Mouse (Mus musculus) forebrain, embryonic 16.5 days (tissue): ENCODE results near the gene Zfp595. TPM values are rescaled to one million over a fixed set of nuclear protein-coding genes. Genes with fewer than 3 reads are reported as not detected.
"Not testable (repeated sequence)": the region's sequence is repeated elsewhere in the genome, so short reads cannot be mapped to it uniquely, and the experiment has no call there.

Source experiments
- ATAC-seq: fragments of 200-750 bp; cut with Nextera tagmentation; 2 replicates; pipeline ENCODE4 v1.8.0; 2017; ENCODE audit warnings: mild to moderate bottlenecking, moderate library complexity
- H3K27ac ChIP-seq: fragments of 300-500 bp; sonication (generic); 2 replicates; pipeline ENCODE4 v1.5.1; 2014; ENCODE audit warnings: low read length, control low read depth
- H3K27me3 ChIP-seq: fragments of 300-500 bp; sonication (generic); replicated peaks from 2 replicates; pipeline ENCODE4 v1.6.1; 2014; ENCODE audit warnings: low read length; ENCODE audit not compliant: control insufficient read depth, insufficient read depth
- H3K36me3 ChIP-seq: fragments of 300-500 bp; sonication (generic); 2 replicates; pipeline ENCODE4 v1.6.1; 2014; ENCODE audit not compliant: control insufficient read depth, insufficient read depth
- H3K4me1 ChIP-seq: fragments of 300-500 bp; sonication (generic); replicated peaks from 2 replicates; pipeline ENCODE4 v1.6.1; 2014; ENCODE audit warnings: low read length; ENCODE audit not compliant: control insufficient read depth, insufficient read depth
- H3K4me2 ChIP-seq: fragments of 300-500 bp; sonication (generic); 2 replicates; pipeline ENCODE4 v1.6.1; 2014; ENCODE audit warnings: mild to moderate bottlenecking, low read length, control low read depth
- H3K4me3 ChIP-seq: fragments of 300-500 bp; sonication (generic); replicated peaks from 2 replicates; pipeline ENCODE4 v1.5.1; 2014; ENCODE audit warnings: mild to moderate bottlenecking, low read length, control low read depth
- H3K9ac ChIP-seq: fragments of 300-500 bp; sonication (generic); replicated peaks from 2 replicates; pipeline ENCODE4 v1.6.1; 2014; ENCODE audit warnings: low read depth, low read length, control low read depth
- H3K9me3 ChIP-seq: fragments of 300-500 bp; sonication (generic); 2 replicates; pipeline ENCODE4 v1.6.1; 2016; ENCODE audit warnings: low read length; ENCODE audit not compliant: control insufficient read depth
- WGBS: fragments of 180-500 bp; shearing (Covaris S2); extraction: QIAGEN DNeasy Blood & Tissue Kit; methylation state at CpG from one replicate; pipeline ENCODE4 v1.1.7; 2014; 5-methylcytosine and 5-hydroxymethylcytosine counted together
- polyA plus RNA-seq: library from polyadenylated mRNA; unstranded; fragments of >200 nt; fragmentation: Nextera tagmentation; extraction: Ambion mirVana; gene quantifications from 2 replicates; pipeline ENCODE4 v1.2.1, GENCODE M21; 2015

Gene Zfp595
- 1.7 and 2.1 TPM in 2 replicates for polyA plus RNA-seq

DNA sequence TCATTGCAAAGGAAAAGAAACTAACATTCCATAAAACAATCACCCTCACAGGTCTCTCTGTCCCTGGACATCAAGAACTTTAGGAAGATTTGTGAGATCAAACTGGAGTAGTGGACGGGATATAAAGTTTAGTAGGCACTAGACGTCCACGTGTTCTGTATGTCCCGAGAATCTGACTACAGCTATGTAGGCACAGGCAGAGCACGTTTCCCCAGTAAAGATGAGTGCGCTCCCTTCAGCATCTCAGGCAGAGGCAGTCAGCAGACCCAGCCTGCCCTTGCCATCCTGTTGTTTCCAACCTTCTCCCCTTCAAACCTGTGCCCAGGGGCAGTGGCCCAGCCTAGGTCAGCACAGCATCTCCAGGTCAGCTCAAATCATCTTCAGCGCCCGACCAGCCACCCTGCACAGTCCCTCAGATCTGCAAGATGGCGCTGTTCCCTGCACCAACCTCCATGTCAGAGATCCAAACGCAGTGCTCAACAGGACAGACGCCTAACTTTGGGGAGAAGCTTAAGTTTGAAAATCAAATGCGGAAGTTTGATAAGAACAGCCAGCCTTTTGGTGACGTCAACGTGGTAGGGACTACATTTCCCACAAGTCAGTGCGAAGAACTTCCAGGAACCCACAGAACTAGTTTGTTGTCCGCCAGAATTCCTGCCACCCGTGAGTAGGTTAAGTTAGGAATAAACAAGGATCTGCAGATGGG, at the start of gene Zfp595:
Zfp595 (minus strand) TSS at position 552 of the 706 bp plus-strand sequence.
- peak within 1 kb of the TSS; percentile 54 for H3K4me3 ChIP-seq
- peaks cover 3% of the 10 kb centered on the region; the same call in 1 of the 2 replicates for H3K9me3 ChIP-seq
- H3K36me3 ChIP-seq, result no peaks in the 10 kb centered on the region
- no peak within 1 kb of the TSS for H3K27ac ChIP-seq
- 16% methylated on average over 17 of the region's 17 CpGs for WGBS
- H3K4me2 ChIP-seq, result peak within 1 kb of the TSS; percentile 63
- peaks cover 7% of the 10 kb centered on the region; the same call in 1 of the 2 replicates for H3K4me1 ChIP-seq
- no peaks in the 10 kb centered on the region for H3K27me3 ChIP-seq
- peak within 1 kb of the TSS; percentile 47 for H3K9ac ChIP-seq
- ATAC-seq, result peak; percentile 92

DNA sequence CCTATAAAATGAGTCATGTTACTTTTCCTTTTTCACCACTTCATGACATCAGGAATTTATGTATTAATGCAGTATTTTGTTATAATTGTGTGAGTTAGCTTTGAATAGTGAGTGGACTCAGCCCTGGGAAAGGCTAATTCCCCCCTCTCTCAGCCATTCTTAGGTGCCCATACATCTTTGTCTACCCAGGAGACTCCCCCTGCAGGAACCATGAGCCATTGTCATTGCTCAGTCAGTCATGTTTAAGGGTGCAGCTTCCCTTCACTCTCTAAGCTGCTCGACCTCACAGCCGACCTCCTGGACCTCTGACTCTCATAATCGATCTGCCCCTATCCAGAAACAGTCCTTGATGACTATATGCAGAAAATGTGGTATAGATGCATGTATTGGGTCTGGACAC, 43.9 kb upstream of the Zfp595 start:
- not testable (repeated sequence) for H3K27me3 ChIP-seq, H3K4me1 ChIP-seq, H3K27ac ChIP-seq, H3K9me3 ChIP-seq, H3K36me3 ChIP-seq, ATAC-seq, H3K4me2 ChIP-seq, H3K4me3 ChIP-seq, H3K9ac ChIP-seq
- WGBS, result 50% methylated on average over 3 of the region's 3 CpGs

DNA sequence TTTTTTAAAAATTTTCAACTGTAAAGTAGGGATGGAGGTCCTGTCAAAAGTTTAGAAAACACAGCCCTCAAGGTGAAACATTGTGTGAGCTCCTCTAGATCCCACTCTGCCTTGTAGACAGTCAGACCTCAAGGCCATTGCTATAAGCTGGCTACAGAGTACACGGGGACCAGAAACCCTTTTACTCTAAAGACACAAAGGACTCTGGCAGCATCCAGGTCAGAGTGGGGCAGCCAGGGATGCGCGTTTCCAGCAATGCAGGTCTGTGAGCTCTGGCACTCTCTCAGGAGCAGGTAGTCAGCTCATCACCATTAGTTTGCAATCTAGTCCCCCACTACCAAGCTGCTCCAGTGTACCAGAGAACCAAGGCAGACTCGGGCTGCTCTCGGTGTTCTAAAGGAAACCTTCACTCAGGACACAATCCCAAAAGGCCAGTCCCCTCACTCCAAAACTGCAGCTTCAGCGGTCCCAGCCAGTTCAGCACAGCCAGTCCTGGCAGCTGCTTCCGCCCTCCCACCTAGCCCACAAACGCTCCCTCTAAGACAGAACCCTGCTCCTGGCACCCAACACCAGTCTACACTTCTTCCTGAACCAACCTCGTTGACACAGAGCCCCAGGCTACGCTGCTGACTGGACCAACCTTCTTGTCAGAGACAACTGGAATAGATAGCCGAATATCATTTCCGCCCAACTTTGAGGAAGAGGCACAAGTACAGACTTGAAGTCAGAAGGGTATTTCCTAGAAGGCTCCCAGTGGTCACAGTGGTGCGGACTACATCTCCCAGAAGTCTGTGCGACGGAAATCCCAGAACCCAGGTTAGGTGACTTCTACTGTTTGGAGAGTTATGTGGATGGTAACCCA, 42.9 kb upstream of the Zfp595 start, which contains the start of the genes Gm28041 and Zfp456:
Gm28041 (minus strand) TSS at position 684 of the 862 bp plus-strand sequence.
Zfp456 (minus strand) TSS at position 761 of the 862 bp plus-strand sequence.
- H3K4me2 ChIP-seq, result peak within 1 kb of the TSS; percentile 62
- H3K27ac ChIP-seq, H3K27me3 ChIP-seq, H3K4me1 ChIP-seq, H3K9me3 ChIP-seq, H3K36me3 ChIP-seq: not testable (repeated sequence)
- H3K9ac ChIP-seq, result peak within 1 kb of the TSS; percentile 37; the same call in 1 of the 2 replicates
- peak; percentile 95 for ATAC-seq
- peak within 1 kb of the TSS; percentile 42 for H3K4me3 ChIP-seq
- 17% methylated on average over 13 of the region's 15 CpGs for WGBS

DNA sequence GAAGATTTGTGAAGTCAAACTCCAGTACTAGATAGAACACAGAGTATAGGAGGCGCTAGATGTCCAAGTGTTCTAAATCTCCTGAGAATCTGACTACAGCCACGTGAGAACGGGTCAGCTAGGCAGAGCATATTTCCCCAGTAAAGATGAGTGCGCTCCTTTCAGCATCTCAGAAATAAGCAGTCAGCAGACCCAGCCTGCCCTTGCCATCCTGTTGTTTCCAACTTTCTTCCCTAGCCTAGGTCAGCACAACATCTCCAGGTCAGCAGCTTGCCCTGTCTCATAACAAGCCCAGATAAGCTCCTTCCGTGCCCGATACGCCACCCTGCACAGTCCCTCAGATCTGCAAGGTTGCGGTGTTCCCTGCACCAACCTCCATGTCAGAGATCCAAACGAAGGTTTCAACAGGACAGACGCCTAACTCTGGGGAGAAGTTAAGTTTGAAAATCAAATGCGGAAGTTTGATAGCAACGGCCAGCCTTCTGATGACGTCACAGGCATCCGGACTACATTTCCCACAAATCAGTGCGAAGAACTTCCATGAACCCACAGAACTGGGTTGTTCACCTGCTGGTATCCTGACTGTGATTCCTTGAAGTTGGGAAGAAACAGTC, 27.9 kb upstream of the Zfp595 start, which contains the start of the genes Gm28044 and Zfp953:
Gm28044 (minus strand) TSS at position 406 of the 614 bp plus-strand sequence.
Zfp953 (minus strand) TSS at position 475 of the 614 bp plus-strand sequence.
- WGBS, result under 1% methylated on average over 15 of the region's 15 CpGs
- Histone ChIP-seq H3K4me3 (peak within 1 kb of the TSS; percentile 60), H3K27ac (no peak within 1 kb of the TSS), H3K36me3 (no peaks in the 10 kb centered on the region), H3K4me1 (peaks cover 8% of the 10 kb centered on the region), H3K27me3 (no peaks in the 10 kb centered on the region), H3K9ac (peak within 1 kb of the TSS; percentile 30), H3K4me2 (peak within 1 kb of the TSS; percentile 75), H3K9me3 (no peaks in the 10 kb centered on the region)
- peak; percentile 96 for ATAC-seq

DNA sequence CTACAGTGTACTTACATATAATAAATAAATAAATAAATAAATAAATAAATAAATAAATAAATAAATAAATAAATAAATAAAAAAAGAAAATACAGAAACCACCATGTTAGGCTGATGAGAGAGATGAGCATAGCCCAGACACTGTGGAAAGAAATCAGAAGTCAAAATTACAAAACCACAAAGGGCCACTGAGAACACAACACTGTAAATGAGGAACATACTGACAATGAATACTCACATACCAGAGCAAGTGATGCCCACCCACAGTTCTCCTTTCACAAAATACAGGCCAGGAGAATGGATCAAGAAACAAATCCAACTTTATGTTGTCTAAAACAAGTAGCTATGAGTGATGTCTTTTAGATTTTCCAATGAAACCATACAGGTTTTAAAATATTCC, 19.5 kb upstream of the Zfp595 start:
- no peak overlapping the region for H3K4me3 ChIP-seq
- no peaks in the 10 kb centered on the region for H3K4me1 ChIP-seq
- H3K27me3 ChIP-seq, result no peaks in the 10 kb centered on the region
- no peak for ATAC-seq
- H3K27ac ChIP-seq, result no peak overlapping the region
- H3K36me3 ChIP-seq, result no peaks in the 10 kb centered on the region
- H3K9me3 ChIP-seq, result no peaks in the 10 kb centered on the region
- H3K9ac ChIP-seq, result no peak overlapping the region
- H3K4me2 ChIP-seq, result no peak overlapping the region

DNA sequence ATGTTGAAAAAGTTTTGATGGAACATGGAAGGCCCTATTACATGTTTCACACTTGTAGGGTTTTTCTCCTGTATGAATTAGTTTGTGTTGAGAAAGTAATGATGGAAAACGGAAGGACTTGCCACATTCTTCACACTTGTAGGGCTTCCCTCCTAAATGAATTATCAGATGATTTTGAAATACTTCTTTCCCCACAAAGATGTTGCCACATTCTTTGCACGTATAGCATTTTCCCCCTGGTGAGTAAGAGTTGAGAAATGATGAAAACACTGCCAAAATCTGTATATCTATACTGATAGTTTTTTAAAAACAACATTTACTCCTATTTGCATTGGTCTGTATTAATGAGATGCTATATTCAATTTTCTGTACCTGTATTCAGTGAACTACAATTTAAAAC, 11.1 kb upstream of the Zfp595 start:
- Histone ChIP-seq H3K4me2 (no peak overlapping the region), H3K27ac (no peak overlapping the region), H3K4me1 (no peaks in the 10 kb centered on the region), H3K9ac (no peak overlapping the region), H3K4me3 (no peak overlapping the region), H3K9me3 (no peaks in the 10 kb centered on the region), H3K36me3 (no peaks in the 10 kb centered on the region), H3K27me3 (no peaks in the 10 kb centered on the region)
- no peak for ATAC-seq
- WGBS, result 92% methylated on average over 2 of the region's 2 CpGs

DNA sequence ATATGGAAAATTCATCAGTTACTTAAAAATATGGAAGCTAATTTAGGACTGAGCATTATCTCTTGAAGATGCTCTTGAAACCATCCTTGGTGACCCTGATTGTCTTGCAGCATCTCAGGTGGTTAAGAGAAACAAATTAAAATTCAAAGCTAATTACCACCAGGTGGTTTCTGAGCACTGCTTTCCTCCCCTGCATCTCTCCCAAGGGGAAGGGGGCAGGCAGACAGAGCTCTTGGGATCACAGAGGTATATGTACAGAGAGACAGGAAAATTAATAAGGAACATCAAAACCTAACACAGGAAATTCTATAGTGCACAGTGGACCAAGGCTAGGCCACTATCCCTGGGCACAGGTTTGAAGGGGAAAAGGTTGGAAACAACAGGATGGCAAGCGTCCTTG, 507 bp upstream of the Zfp595 start:
- peak overlapping the region; percentile 47; the same call in 1 of the 2 replicates for H3K9ac ChIP-seq
- H3K4me1 ChIP-seq, result peaks cover 7% of the 10 kb centered on the region; the same call in 1 of the 2 replicates
- H3K36me3 ChIP-seq, result no peaks in the 10 kb centered on the region
- WGBS, result 67% methylated on average over 1 of the region's 1 CpGs
- H3K4me2 ChIP-seq, result peak overlapping the region; percentile 63
- peak overlapping the region; percentile 54 for H3K4me3 ChIP-seq
- no peak overlapping the region for H3K27ac ChIP-seq
- peaks cover 3% of the 10 kb centered on the region; the same call in 1 of the 2 replicates for H3K9me3 ChIP-seq
- peak; percentile 59 for ATAC-seq
- H3K27me3 ChIP-seq, result no peaks in the 10 kb centered on the region

DNA sequence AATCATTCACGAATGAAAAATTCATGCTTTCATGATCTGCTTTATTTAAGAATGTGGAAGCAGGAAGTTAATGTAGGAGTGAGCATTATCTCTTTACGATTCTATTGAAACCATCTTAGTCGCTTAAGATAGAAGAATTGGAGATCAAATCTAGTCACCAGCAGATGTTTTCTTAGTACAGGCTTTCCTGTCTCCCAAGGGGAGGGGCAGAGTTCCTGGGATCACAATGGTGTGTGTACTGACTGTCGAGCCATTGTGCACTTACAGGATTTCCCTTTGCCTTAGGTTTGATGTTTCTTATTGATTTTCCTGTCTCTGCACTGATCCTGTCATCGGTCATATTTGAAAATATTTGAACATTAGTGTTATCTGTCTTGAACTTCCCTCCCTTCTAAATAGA, 25.7 kb downstream of the Zfp595 start:
- peak overlapping the region; percentile 96 for H3K4me2 ChIP-seq

More for the DNA sequence above, 25.7 kb downstream of the Zfp595 start:
- H3K4me3 ChIP-seq, result peak overlapping the region; percentile 74
- peaks cover 2% of the 10 kb centered on the region; the same call in 1 of the 2 replicates for H3K9me3 ChIP-seq
- no peaks in the 10 kb centered on the region for H3K36me3 ChIP-seq
- ATAC-seq, result peak; percentile 55
- H3K4me1 ChIP-seq, result peaks cover 6% of the 10 kb centered on the region
- peak overlapping the region; percentile 67 for H3K27ac ChIP-seq
- WGBS, result 28% methylated on average over 5 of the region's 5 CpGs
- peak overlapping the region; percentile 87 for H3K9ac ChIP-seq
- H3K27me3 ChIP-seq, result no peaks in the 10 kb centered on the region
